Mouse (Mus musculus) central nervous system, embryonic 14 days (tissue): ENCODE data around the gene 7530416G11Rik. TPM values are rescaled to one million over a fixed set of nuclear protein-coding genes. Genes with fewer than 3 reads are reported as not detected.

ENCODE experiments used
- polyA plus RNA-seq: library from polyadenylated mRNA; depleted of rRNA; stranded (reverse); fragments of >200 nt; gene quantifications from 2 replicates; pipeline ENCODE4 v1.2.3, GENCODE M21; 2012; rRNA removed

The 7530416G11Rik gene
- polyA plus RNA-seq: 0.08 and 0.11 TPM in 2 replicates

GRCm38 (mm10) chr15:85503127-85503526 is at the start of gene 7530416G11Rik:
Gene 7530416G11Rik, minus strand, starts transcription at chr15:85503227.

Other genes with a start within 250 kb of the 7530416G11Rik start
- 313 and 339 TPM in 2 replicates for gene Atxn10, start 167.0 kb downstream of the 7530416G11Rik start, polyA plus RNA-seq
- 35.5 and 58.4 TPM in 2 replicates for gene Wnt7b, start 79.2 kb upstream of the 7530416G11Rik start, polyA plus RNA-seq
- 0.25 and 0.32 TPM in 2 replicates for gene Ppara, start 231.8 kb upstream of the 7530416G11Rik start, polyA plus RNA-seq